Mouse (Mus musculus) forebrain, embryonic 16.5 days (tissue): ENCODE measurements at regions not wholly inside any gene's neighbourhood (a gene's known extent, or its start where the extent isn't known, plus 50 kb on each side); places are given as distances from the start of the nearest gene placed in this dataset.
A peak's percentile ranks its signal among the peaks of the same experiment; 100 is the strongest.

Experiments used
- ATAC-seq: fragments of 200-750 bp; cut with Nextera tagmentation; 2 replicates; pipeline ENCODE4 v1.8.0; 2017; ENCODE audit warnings: mild to moderate bottlenecking, moderate library complexity
- H3K27ac ChIP-seq: fragments of 300-500 bp; sonication (generic); 2 replicates; pipeline ENCODE4 v1.5.1; 2014; ENCODE audit warnings: low read length, control low read depth
- H3K27me3 ChIP-seq: fragments of 300-500 bp; sonication (generic); replicated peaks from 2 replicates; pipeline ENCODE4 v1.6.1; 2014; ENCODE audit warnings: low read length; ENCODE audit not compliant: control insufficient read depth, insufficient read depth
- H3K36me3 ChIP-seq: fragments of 300-500 bp; sonication (generic); 2 replicates; pipeline ENCODE4 v1.6.1; 2014; ENCODE audit not compliant: control insufficient read depth, insufficient read depth
- H3K4me1 ChIP-seq: fragments of 300-500 bp; sonication (generic); replicated peaks from 2 replicates; pipeline ENCODE4 v1.6.1; 2014; ENCODE audit warnings: low read length; ENCODE audit not compliant: control insufficient read depth, insufficient read depth
- H3K4me2 ChIP-seq: fragments of 300-500 bp; sonication (generic); 2 replicates; pipeline ENCODE4 v1.6.1; 2014; ENCODE audit warnings: mild to moderate bottlenecking, low read length, control low read depth
- H3K4me3 ChIP-seq: fragments of 300-500 bp; sonication (generic); replicated peaks from 2 replicates; pipeline ENCODE4 v1.5.1; 2014; ENCODE audit warnings: mild to moderate bottlenecking, low read length, control low read depth
- H3K9ac ChIP-seq: fragments of 300-500 bp; sonication (generic); replicated peaks from 2 replicates; pipeline ENCODE4 v1.6.1; 2014; ENCODE audit warnings: low read depth, low read length, control low read depth
- H3K9me3 ChIP-seq: fragments of 300-500 bp; sonication (generic); 2 replicates; pipeline ENCODE4 v1.6.1; 2016; ENCODE audit warnings: low read length; ENCODE audit not compliant: control insufficient read depth
- WGBS: fragments of 180-500 bp; shearing (Covaris S2); extraction: QIAGEN DNeasy Blood & Tissue Kit; methylation state at CpG from one replicate; pipeline ENCODE4 v1.1.7; 2014; 5-methylcytosine and 5-hydroxymethylcytosine counted together

DNA sequence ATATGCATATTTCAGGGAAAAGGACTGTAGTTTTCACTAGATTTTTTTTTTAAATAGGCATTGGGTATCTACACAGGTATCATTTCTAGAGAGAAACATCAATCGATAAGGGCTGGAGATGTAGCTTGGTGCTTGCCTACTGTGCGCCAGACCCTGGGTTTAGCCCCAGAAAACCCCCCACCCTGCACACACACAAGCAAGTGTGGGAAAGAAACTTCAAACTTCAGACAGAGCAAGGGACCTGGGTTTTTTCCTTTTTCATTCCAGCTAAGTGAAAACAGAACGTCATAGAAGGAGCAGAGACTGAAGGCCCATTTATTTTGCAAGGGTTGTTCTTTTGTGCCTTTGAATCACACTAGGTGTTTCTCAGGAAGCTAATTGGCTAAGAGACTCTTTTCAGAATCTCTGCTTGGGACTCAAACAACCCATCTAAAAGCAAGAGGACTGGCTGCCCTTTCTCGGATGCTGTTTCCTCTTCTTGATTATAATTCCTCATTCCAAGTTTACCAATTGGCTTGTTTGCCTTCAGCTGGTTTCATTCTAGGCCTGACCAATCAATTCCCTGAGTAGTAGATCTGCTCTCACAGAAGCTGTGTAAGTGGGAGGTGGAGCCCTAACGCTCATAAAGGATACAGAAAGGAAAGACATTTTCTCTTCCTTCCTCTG is 150.1 kb downstream of the Nufip1 start:
- H3K4me2 ChIP-seq = 0 out of 2 replicates have a peak overlapping the region, but pooled peaks have one; percentile 20
- 21% methylated on average over 5 of the region's 5 CpGs for WGBS
- H3K4me1 ChIP-seq = peaks cover 13% of the 10 kb centered on the region
- H3K27ac ChIP-seq = peak overlapping the region; percentile 48
- peak; percentile 74 for ATAC-seq
- no peaks in the 10 kb centered on the region for H3K27me3 ChIP-seq
- H3K9ac ChIP-seq = no peak overlapping the region
- no peaks in the 10 kb centered on the region for H3K9me3 ChIP-seq
- no peak overlapping the region for H3K4me3 ChIP-seq
- H3K36me3 ChIP-seq = no peaks in the 10 kb centered on the region

DNA sequence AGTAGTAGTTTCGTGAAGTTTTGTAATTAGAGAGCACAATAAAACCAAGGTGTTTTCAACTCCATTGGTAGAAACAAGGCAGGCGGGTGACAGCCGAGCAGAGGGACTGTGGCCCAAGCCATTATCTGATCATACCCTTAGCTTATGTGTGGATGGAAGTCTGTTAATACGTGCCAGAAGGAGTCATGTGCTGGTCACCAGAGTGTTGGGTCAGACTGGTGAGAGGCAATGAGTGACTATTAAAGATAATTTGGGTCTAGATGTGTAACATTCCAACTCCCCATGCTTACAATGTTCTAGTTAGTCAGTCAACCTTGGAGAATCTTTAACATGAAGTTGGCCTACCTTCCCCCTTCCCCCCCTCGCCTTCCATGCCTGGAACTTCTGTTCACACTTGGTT is 151.1 kb upstream of the Tsc22d1 start:
- 95% methylated on average over 5 of the region's 5 CpGs for WGBS
- ATAC-seq = no peak
- H3K27ac ChIP-seq = no peak overlapping the region

DNA sequence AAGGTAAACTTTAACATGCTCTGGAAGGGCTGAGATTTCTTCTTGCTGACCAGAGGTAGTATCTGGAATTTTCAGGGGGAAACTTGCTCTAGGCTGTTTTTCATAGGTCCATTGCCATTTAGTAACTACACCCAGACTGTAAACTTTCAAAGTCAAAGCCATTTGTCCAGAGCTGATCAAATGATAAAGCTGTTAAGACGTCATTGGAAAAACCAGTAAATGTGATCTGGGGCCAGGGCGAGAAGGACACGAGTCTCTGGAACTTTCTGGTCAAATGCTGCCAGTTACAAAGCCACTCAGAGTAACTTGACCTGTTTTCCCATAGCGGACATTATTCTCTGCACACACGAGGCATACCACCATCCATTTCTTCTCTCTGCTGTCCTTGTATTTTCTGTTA is 148.9 kb upstream of the Tsc22d1 start:
- no peaks in the 10 kb centered on the region for H3K27me3 ChIP-seq
- 96% methylated on average over 5 of the region's 5 CpGs for WGBS

More for the DNA sequence above, 151.1 kb upstream of the Tsc22d1 start:
- Histone ChIP-seq H3K27me3 (no peaks in the 10 kb centered on the region), H3K4me1 (peaks cover 2% of the 10 kb centered on the region; the same call in 1 of the 2 replicates), H3K4me3 (no peak overlapping the region), H3K9me3 (no peaks in the 10 kb centered on the region), H3K4me2 (no peak overlapping the region), H3K9ac (no peak overlapping the region), H3K36me3 (no peaks in the 10 kb centered on the region)

DNA sequence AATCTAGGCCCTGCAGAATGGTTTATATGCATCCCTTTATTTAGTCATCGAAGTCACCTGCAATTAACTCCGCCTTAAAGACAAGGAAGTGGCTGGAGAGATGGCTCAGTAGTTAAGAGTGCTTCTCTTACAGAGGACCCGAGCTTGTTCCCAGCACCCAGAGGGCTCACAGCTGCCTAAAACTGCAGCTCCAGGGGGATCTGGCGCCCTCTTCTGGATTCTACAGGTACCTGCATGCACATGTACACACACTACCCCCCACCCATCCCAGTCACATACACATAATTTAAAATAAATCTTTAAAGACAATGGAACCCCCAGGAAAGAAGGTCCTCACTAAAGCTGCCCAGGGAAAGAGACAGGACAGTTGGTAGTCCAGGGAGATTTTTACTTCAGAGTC is 148.5 kb upstream of the Tsc22d1 start:
- H3K27me3 ChIP-seq = no peaks in the 10 kb centered on the region
- H3K36me3 ChIP-seq = no peaks in the 10 kb centered on the region
- H3K4me2 ChIP-seq = no peak overlapping the region
- no peaks in the 10 kb centered on the region for H3K9me3 ChIP-seq
- no peak for ATAC-seq
- no peak overlapping the region for H3K27ac ChIP-seq
- no peak overlapping the region for H3K9ac ChIP-seq
- H3K4me1 ChIP-seq = no peaks in the 10 kb centered on the region
- H3K4me3 ChIP-seq = no peak overlapping the region
- 87% methylated on average over 4 of the region's 4 CpGs for WGBS

More for the DNA sequence above, 148.9 kb upstream of the Tsc22d1 start:
- Histone ChIP-seq H3K4me1 (no peaks in the 10 kb centered on the region), H3K4me2 (no peak overlapping the region), H3K27ac (no peak overlapping the region), H3K9me3 (no peaks in the 10 kb centered on the region), H3K36me3 (no peaks in the 10 kb centered on the region), H3K4me3 (no peak overlapping the region), H3K9ac (no peak overlapping the region)
- ATAC-seq = no peak

DNA sequence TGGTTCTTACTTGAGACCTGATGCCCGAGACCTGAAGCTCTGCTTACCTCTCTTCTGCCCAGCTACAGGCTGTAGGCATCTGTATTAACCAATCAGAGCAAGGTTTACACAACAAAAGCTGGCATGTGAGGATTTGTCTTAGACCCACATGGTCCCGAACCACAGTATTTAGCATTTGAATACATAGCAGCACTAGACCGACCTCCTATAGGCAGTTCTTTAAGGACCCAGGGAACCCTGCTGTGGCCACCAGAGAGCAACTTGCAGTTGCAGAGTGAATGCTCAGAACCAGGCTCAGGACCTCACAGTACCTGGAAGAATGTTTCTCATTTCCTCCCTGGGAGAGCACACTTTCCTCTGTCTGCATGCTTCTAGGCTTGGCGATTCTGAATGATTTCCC is 147.7 kb upstream of the Tsc22d1 start:
- Histone ChIP-seq H3K27me3 (no peaks in the 10 kb centered on the region), H3K4me1 (no peaks in the 10 kb centered on the region), H3K9me3 (no peaks in the 10 kb centered on the region), H3K4me3 (no peak overlapping the region), H3K9ac (no peak overlapping the region), H3K27ac (no peak overlapping the region), H3K36me3 (no peaks in the 10 kb centered on the region), H3K4me2 (no peak overlapping the region)
- 5% methylated on average over 4 of the region's 4 CpGs for WGBS
- no peak for ATAC-seq

DNA sequence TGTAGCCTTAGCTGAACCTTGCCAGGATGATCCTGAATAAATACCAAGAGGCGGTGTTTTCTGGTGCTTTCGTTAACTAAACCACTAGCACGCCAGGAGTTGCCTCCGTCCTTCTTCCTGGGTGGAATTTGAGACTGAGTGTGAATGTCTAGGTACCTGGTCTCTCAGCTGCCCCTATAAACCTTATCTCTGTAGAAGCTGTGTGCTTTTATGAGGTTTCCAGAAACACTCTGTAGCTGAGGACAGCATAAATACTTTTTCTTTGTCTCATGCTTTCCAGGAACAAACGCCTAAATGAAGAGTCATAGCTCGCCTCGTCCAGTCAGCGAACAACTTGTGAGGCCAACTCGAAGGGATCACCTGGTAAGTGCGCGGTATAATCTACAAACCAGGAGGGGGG is 143.6 kb upstream of the Tsc22d1 start:
- 83% methylated on average over 11 of the region's 11 CpGs for WGBS
- Histone ChIP-seq H3K27me3 (no peaks in the 10 kb centered on the region), H3K4me1 (no peaks in the 10 kb centered on the region), H3K36me3 (no peaks in the 10 kb centered on the region), H3K4me2 (no peak overlapping the region), H3K4me3 (no peak overlapping the region), H3K9ac (no peak overlapping the region), H3K27ac (no peak overlapping the region), H3K9me3 (no peaks in the 10 kb centered on the region)
- no peak for ATAC-seq

DNA sequence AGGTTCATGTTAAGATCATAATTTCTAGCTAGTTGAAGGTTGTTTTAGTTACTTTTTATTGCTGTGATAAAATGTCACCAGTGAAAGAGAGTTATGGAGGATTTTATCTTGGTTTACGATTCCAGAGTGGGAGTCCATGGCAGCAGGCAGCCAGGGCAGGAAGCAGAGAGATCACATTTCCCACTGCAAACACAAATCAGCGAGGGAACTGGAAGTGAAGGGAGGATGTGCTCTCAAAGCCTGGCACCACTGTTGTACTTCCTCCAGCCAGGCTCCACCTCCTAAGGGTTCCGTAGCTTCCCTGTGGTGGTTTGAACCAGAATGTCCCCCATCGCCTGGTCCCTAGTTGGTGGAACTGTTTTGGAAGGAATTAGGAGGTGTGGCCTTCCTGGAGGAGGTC is 141.9 kb upstream of the Tsc22d1 start:
- WGBS = 96% methylated on average over 4 of the region's 4 CpGs
- ATAC-seq = no peak
- H3K4me3 ChIP-seq = no peak overlapping the region
- no peak overlapping the region for H3K27ac ChIP-seq
- no peaks in the 10 kb centered on the region for H3K27me3 ChIP-seq
- no peak overlapping the region for H3K9ac ChIP-seq
- no peaks in the 10 kb centered on the region for H3K36me3 ChIP-seq
- H3K4me2 ChIP-seq = no peak overlapping the region
- H3K9me3 ChIP-seq = no peaks in the 10 kb centered on the region
- no peaks in the 10 kb centered on the region for H3K4me1 ChIP-seq

DNA sequence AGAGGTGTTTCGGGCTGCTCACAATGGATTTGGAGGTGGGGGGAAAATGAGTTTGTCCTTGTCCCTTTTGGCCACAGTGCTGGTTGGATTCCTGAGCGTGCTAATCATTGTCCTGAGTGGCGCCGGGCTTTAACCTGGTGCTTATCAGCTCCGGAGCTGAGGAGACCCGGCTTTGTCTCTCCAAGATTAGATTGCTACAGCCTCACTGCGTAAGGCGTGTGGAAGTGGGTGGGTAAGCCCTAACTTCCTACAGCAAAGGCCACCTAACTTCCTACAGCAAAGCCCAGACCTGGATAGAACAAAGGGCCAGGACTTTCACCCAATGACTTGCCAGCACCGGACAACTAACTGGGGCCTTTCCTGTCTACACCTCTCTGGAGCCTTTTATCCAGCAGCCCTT is 138.1 kb upstream of the Tsc22d1 start:
- ATAC-seq = no peak
- Histone ChIP-seq H3K4me2 (no peak overlapping the region), H3K9ac (no peak overlapping the region), H3K4me3 (no peak overlapping the region), H3K27me3 (no peaks in the 10 kb centered on the region), H3K4me1 (no peaks in the 10 kb centered on the region), H3K27ac (no peak overlapping the region), H3K9me3 (no peaks in the 10 kb centered on the region), H3K36me3 (no peaks in the 10 kb centered on the region)
- 91% methylated on average over 9 of the region's 9 CpGs for WGBS

DNA sequence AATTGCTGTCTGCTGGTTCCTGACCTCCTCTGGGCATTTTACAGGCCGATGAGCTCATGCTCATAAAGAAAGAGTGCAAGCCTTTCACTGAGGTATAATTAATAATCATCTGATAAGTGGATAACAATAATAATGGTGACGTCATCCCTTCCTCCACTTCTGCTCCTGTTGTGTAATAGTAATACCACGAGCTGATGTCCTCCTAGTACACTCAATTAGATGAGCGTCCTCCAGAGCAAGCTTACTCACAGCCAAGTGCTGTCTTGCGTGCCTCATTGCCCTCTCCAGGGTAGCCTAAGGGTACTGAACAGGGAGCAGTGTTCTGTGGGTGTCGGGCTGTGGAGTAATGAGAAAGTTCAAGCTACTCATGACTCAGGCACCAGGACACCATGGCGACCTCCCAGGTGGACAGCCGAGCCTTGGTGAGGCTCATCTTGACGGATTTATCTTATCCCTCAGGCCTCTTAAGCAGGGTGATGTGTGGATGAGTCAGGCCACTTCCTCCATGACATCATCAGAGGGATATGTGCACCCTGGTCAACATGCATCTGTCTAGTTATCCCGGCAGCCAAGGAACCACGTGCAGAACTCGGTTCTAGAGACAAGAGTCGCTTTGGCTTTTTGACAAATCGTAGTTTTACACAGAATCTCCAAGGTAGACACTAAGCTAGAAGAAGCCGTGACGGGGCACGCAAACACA is 135.9 kb upstream of the Tsc22d1 start:
- H3K36me3 ChIP-seq = no peaks in the 10 kb centered on the region
- no peak overlapping the region for H3K4me2 ChIP-seq
- no peak overlapping the region for H3K27ac ChIP-seq
- H3K27me3 ChIP-seq = no peaks in the 10 kb centered on the region
- H3K9me3 ChIP-seq = no peaks in the 10 kb centered on the region
- H3K4me1 ChIP-seq = no peaks in the 10 kb centered on the region
- no peak overlapping the region for H3K4me3 ChIP-seq
- WGBS = 92% methylated on average over 17 of the region's 17 CpGs
- ATAC-seq = no peak
- H3K9ac ChIP-seq = no peak overlapping the region
